Mouse (Mus musculus): ENCODE results near the gene Hebp1.

Hebp1 gene

GRCm38 (mm10) chr6:135116479-135116878, 81.3 kb downstream of the Hebp1 start:
- no peak for DNase-seq (ENCODE audit: low read depth, low spot score)

DNA sequence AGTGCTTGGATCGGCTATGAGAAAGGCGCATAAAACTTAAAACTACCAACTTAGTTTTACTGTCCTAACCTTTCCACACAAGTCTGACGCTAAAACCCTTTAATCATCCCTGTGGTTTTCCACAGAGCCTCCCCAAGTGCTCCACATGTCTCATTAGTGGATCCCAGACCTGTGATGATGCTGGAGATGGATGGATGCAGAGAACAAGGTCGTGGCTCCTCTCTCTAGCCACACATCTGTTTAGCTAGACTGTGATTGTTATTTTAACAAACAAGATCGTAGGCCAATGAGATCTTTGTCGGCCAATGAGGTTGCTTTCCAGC, 84.7 kb downstream of the Hebp1 start:
- no peak for DNase-seq (ENCODE audit: low read depth, low spot score)

DNA sequence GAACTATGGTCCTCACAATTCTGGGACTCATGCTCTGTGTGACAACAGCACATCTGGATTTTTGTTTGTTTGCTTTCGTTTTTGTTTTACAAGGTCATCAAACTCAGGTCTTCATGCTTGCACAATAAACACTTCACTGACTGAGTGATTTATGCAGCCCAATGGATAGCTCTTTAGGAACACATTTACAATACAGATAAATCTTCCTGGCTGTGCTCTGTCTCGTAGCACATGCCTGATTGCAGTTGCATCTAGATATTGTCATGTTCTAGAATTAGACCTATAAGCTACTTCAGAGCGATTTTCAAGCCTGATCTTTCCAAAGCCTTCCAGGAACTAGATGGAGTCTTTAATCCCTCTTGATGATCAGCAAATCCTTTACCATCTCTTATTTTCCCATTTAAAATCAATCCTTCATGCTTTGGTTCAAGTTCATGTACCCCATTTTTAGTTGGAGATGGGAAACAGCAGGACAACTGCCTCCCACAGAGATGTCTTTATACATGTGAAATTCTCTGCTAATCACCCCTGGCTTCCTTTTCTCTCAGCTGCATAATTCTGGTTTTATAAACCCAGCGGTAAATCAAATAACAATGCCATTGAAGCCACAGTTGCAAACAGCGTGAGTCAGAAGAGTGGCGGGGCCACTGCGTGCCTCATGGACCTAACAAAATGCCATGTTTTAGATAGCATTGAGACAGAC, 85.3 kb downstream of the Hebp1 start:
- DNase-seq (ENCODE audit: low read depth, low spot score) = peak; percentile 31

DNA sequence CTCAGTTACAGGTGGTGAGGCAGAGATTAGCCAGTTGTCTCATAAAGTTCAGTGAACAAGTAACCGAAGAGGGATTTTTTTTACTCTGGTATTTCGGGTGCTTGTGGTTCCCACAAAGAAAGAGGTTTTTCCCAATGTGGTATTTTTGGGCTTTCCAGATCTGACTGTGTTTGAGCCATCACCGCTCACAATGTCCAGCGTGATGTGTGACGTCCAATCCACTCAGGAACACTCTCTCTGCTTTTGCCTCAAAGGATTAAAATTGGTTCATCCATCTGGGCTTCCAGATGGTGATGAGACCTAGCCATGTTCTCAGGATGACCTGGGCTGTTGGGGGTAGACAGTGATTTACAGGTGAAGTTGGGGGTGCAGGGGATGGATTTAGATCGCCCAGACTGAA, 90.8 kb downstream of the Hebp1 start:
- DNase-seq (ENCODE audit: low read depth, low spot score) = no peak

DNA sequence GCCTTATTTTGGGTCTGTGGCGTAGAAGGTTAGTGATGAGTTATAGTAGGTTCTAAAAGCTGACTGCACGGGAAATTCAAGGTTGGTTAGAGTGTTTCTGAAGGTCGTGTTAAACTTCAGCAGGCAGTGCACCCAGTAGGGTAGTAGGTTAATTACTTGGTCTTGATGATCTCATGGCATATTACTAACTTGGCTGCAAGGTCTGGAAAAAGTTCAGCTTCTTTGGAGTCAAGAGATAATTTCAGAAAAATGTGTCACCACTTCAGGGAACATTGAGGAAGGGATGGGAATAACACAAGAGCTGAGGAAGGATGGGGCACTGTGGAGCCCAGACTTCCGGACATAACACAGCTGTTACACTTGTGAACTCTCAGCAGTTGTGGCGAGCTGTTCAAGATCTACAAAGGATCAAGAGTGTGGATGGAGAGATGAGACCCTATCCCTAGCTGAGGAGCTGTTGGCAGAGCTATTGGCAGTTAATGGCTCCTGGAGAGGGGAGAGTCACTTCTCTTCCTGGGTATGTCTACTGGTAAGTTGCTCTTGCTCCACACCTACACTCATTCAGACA, 95.0 kb downstream of the Hebp1 start:
- DNase-seq (ENCODE audit: low read depth, low spot score) = no peak

DNA sequence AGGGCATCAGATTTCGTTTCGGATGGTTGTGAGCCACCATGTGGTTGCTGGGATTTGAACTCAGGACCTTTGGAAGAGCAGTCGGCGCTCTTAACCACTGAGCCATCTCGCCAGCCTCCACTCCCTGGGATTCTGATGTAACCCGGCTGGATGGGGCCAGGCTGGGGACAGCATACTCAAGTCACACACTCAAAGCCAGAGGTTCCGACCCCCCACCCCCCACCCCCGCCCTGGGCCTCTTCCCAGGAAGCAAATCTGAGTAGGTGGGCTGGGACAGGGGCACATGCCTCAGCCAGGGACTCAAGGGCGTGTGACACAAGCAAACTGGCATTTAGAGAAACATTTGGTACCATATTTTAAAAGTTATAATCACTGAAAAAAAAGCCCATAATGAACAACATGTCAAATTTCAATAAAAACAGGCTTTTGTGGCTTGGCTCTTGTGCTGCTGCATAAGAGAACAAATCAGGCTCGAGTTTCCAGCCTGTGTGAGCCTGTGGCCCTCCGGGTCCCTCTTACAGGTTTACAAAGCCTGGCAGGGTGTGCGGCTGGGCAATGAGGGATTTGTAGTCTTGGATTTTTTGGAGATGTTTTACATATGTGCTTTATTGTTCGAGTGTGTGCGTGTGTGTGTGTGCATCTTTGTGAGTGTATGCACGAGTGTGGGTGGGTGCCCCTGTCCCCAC, 96.9 kb downstream of the Hebp1 start:
- no peak for DNase-seq (ENCODE audit: low read depth, low spot score)

DNA sequence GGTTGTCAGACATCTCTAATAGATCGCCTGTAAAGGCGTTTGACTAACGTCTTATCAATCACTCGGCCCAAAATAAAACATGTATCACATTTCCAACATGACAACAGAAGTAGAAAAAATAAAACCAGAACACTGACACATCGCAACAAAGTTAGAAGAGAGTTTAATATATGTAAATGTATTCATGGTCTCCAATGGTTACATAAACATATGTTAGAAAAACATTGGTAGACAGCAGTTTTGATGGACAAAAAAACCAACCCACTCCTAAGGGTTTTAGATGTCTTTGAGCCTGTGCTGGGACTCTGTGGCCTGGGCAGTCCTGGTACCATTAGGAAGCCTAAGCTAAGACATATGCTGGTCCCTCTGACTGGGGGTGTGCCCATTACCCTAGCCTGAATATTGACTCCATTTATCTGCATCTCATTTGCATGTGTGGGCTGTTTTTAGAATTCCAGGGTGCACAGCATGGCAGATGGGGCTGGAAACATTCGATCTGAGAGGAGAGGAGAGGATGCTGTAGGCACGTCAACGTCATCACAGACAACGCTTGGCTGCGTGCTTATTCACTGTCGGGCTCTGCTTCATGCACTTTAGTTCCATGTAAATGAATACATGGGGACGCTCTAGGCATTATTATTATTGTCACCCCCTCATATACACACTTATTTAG, 104.9 kb downstream of the Hebp1 start:
- no peak for DNase-seq (ENCODE audit: low read depth, low spot score)

DNA sequence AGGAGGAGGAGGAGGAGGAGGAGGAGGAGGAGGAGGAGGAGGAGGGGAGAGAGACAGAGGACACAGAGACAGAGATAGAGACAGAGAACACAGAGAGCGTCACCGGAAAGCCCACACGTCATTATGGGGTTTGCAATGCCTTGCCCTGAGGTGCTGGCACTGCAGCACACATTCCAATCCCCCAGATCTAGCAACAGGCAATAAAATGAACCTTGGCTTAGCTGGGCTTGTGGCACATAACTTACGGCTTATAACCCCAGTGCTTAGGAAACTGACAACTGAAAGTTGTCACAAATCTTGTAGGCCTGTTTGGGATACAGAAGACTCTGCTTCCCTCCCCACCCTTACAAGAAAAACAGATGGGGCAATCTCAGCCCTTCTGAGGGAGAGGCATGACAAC, 107.2 kb downstream of the Hebp1 start:
- no peak for DNase-seq (ENCODE audit: low read depth, low spot score)

DNA sequence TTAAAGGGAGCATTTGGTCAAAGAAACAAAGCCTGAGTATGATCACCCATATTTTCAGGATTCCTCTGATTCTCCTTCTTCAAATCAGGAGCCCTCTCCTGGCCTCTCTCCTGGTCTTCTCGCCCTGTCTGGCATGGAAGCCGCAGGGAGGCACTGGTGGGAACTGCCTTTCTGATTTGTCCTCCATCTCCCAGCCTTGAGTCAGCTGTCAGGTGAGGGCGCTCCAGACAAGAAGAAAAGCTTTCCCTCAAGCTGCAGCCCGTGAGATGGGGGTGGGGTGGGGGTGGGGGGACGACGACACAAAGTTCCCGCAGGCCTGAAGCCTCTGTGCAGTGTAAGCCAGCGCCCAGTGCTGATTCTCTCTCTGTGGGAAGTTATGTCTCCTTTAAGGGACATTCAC, 108.0 kb downstream of the Hebp1 start:
- peak; percentile 36 for DNase-seq (ENCODE audit: low read depth, low spot score)

- DNase-seq (ENCODE audit: low read depth, low spot score) = peak; percentile 89
Observed at GRCm38 (mm10) chr6:135087721-135088451, 109.9 kb downstream of the Hebp1 start.
